Mouse (Mus musculus) stomach, embryonic 15.5 days (tissue): ENCODE results near the gene Cyp2d22. TPM values are rescaled to one million over a fixed set of nuclear protein-coding genes. Genes with fewer than 3 reads are reported as not detected.
"Not testable (repeated sequence)": the region's sequence is repeated elsewhere in the genome, so short reads cannot be mapped to it uniquely, and the experiment has no call there.

Source experiments
- ATAC-seq: fragments of 200-750 bp; cut with Nextera tagmentation; 2 replicates; pipeline ENCODE4 v1.8.0; 2017; ENCODE audit warnings: low read depth, moderate number of reproducible peaks, moderate TSS enrichment; ENCODE audit not compliant: insufficient read depth, low FRiP score
- H3K27ac ChIP-seq: fragments of 300-500 bp; sonication (generic); 2 replicates; pipeline ENCODE4 v1.5.1; 2015; ENCODE audit warnings: mild to moderate bottlenecking, inconsistent platforms
- H3K27me3 ChIP-seq: fragments of 300-500 bp; sonication (generic); replicated peaks from 2 replicates; pipeline ENCODE4 v1.6.1; 2015; ENCODE audit warnings: inconsistent platforms
- H3K36me3 ChIP-seq: fragments of 300-500 bp; sonication (generic); 2 replicates; pipeline ENCODE4 v1.6.1; 2015; ENCODE audit warnings: inconsistent platforms
- H3K4me1 ChIP-seq: fragments of 300-500 bp; sonication (generic); 2 replicates; pipeline ENCODE4 v1.6.1; 2015; ENCODE audit warnings: inconsistent platforms
- H3K4me2 ChIP-seq: fragments of 300-500 bp; sonication (generic); 2 replicates; pipeline ENCODE4 v1.6.1; 2015; ENCODE audit warnings: mild to moderate bottlenecking, inconsistent platforms
- H3K4me3 ChIP-seq: fragments of 300-500 bp; sonication (generic); replicated peaks from 2 replicates; pipeline ENCODE4 v1.5.1; 2015; ENCODE audit warnings: inconsistent platforms
- H3K9ac ChIP-seq: fragments of 300-500 bp; sonication (generic); 2 replicates; pipeline ENCODE4 v1.6.1; 2015; ENCODE audit warnings: inconsistent platforms
- H3K9me3 ChIP-seq: fragments of 300-500 bp; sonication (generic); 2 replicates; pipeline ENCODE4 v1.6.1; 2016; ENCODE audit warnings: inconsistent platforms
- WGBS: fragments of 180-500 bp; shearing (Covaris S2); methylation state at CpG from one replicate; pipeline ENCODE4 v1.1.7; 2015; 5-methylcytosine and 5-hydroxymethylcytosine counted together
- polyA plus RNA-seq: library from polyadenylated mRNA; unstranded; fragments of >200 nt; fragmentation: Nextera tagmentation; extraction: Ambion mirVana; gene quantifications from 2 replicates; pipeline ENCODE4 v1.2.1, GENCODE M21; 2015

Gene Cyp2d22
- polyA plus RNA-seq, 1 experiment from 2014 or later: 14.3 TPM

- H3K4me2 ChIP-seq, H3K9me3 ChIP-seq, ATAC-seq, H3K36me3 ChIP-seq, H3K9ac ChIP-seq, H3K27ac ChIP-seq, H3K4me1 ChIP-seq, H3K27me3 ChIP-seq, H3K4me3 ChIP-seq: not testable (repeated sequence)
- 61% methylated on average over 3 of the region's 3 CpGs for whole genome bisulfite sequencing
Measured at GRCm38 (mm10) chr15:82395955-82396354, 15.9 kb upstream of the Cyp2d22 start.

DNA sequence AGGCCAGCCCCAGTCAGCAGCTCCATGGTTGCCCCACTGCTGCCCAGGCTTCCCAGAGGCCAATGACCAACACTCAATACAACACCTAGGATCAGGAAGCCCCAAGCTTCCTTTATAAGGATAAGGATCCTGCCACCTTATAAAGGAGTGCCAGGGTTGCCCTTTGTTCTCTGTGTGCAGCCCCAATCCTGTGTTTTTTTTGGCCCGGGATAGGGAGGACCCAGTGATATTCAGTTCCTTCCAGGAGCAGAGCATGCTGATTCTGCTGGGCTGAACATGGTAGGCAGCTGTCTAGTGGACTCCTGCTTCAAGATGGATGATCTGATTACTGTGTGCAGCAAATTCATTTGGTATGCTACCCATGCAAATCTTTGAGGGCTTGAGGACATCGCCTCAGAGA lies 13.9 kb upstream of the Cyp2d22 start, which contains the start of gene Cyp2d11:
Gene Cyp2d11, minus strand, starts transcription at position 101 of the 400 bp plus-strand sequence.
- WGBS: 78% methylated on average over 2 of the region's 2 CpGs
- ATAC-seq: not testable (repeated sequence)

GRCm38 (mm10) chr15:82389916-82390315 lies 9.9 kb upstream of the Cyp2d22 start:
- not testable (repeated sequence) for H3K27me3 ChIP-seq, H3K9ac ChIP-seq
- WGBS: 92% methylated on average over 10 of the region's 10 CpGs

More for the DNA sequence above, 13.9 kb upstream of the Cyp2d22 start, which contains the start of gene Cyp2d11:
- not testable (repeated sequence) for H3K36me3 ChIP-seq, H3K27me3 ChIP-seq, H3K4me1 ChIP-seq, H3K4me3 ChIP-seq, H3K4me2 ChIP-seq, H3K9ac ChIP-seq, H3K9me3 ChIP-seq, H3K27ac ChIP-seq

DNA sequence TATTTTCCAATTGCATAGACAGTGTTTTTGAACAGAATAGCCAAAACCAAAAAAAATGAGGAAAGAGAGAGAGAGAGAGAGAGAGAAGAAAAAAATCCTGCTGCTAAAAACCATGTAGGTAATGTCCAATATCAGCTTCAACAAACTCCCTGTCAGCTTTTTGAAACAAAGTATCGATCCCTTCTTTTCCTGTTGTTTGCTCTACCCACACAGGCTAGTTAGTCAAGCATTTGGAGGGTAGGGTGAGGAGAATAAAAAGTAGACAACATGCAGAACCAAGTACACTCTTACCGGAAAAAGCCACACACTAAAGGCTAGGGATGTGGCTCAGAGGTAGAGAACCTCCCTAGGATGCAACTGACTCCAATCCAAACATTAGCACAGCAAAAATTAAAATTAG lies 5.7 kb upstream of the Cyp2d22 start:
- Histone ChIP-seq H3K4me3 (no peak overlapping the region), H3K27ac (no peak overlapping the region), H3K27me3 (no peaks in the 10 kb centered on the region), H3K9ac (no peak overlapping the region), H3K9me3 (no peaks in the 10 kb centered on the region), H3K4me1 (0 out of 2 replicates have a peak, but pooled peaks cover 3% of the 10 kb centered on the region), H3K36me3 (no peaks in the 10 kb centered on the region), H3K4me2 (no peak overlapping the region)
- ATAC-seq: no peak
- WGBS: 71% methylated on average over 2 of the region's 2 CpGs

More at GRCm38 (mm10) chr15:82389916-82390315, 9.9 kb upstream of the Cyp2d22 start:
- not testable (repeated sequence) for H3K36me3 ChIP-seq, H3K9me3 ChIP-seq, H3K4me1 ChIP-seq, H3K4me2 ChIP-seq, H3K27ac ChIP-seq, ATAC-seq, H3K4me3 ChIP-seq

GRCm38 (mm10) chr15:82382441-82382840 lies 2.4 kb upstream of the Cyp2d22 start:
- H3K36me3 ChIP-seq: no peaks in the 10 kb centered on the region
- no peak overlapping the region for H3K9ac ChIP-seq
- H3K9me3 ChIP-seq: no peaks in the 10 kb centered on the region
- ATAC-seq: no peak
- H3K4me1 ChIP-seq: 0 out of 2 replicates have a peak, but pooled peaks cover 21% of the 10 kb centered on the region
- no peak overlapping the region for H3K27ac ChIP-seq
- no peaks in the 10 kb centered on the region for H3K27me3 ChIP-seq
- 83% methylated on average over 2 of the region's 2 CpGs for WGBS
- no peak overlapping the region for H3K4me3 ChIP-seq
- no peak overlapping the region for H3K4me2 ChIP-seq

- Histone ChIP-seq H3K27ac (no peak overlapping the region), H3K27me3 (no peaks in the 10 kb centered on the region), H3K9ac (no peak overlapping the region), H3K4me2 (peak overlapping the region; percentile 88), H3K4me3 (peak overlapping the region; percentile 12; the same call in 1 of the 2 replicates), H3K36me3 (no peaks in the 10 kb centered on the region), H3K4me1 (0 out of 2 replicates have a peak, but pooled peaks cover 25% of the 10 kb centered on the region), H3K9me3 (no peaks in the 10 kb centered on the region)
- WGBS: 28% methylated on average over 7 of the region's 7 CpGs
- no peak for ATAC-seq
Measured at GRCm38 (mm10) chr15:82380714-82381062, 628 bp upstream of the Cyp2d22 start.

DNA sequence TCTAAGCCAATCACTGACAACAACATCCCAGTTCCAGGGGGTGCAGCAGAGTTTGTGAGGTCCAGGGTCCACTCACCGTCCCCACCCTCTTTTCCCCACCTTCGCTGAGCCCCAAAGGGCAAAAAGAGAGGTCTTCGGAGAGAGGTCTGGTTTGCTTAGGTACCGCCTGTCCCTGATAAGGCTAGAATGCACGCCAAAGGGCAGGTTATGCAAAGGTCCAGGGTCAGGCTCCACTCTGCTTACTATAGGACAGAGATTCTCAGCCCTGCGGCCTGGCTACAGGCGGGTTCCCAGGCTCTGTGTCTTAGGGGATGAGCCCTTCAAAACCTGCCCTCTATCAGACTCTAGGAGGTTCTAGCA lies 569 bp downstream of the Cyp2d22 start:
- Histone ChIP-seq H3K4me3 (peak overlapping the region; percentile 45), H3K4me1 (0 out of 2 replicates have a peak, but pooled peaks cover 25% of the 10 kb centered on the region), H3K27me3 (no peaks in the 10 kb centered on the region), H3K36me3 (no peaks in the 10 kb centered on the region), H3K9me3 (no peaks in the 10 kb centered on the region), H3K4me2 (peak overlapping the region; percentile 88), H3K9ac (0 out of 2 replicates have a peak overlapping the region, but pooled peaks have one; percentile 26), H3K27ac (peak overlapping the region; percentile 75)
- 19% methylated on average over 7 of the region's 7 CpGs for WGBS
- peak; percentile 58 for ATAC-seq

DNA sequence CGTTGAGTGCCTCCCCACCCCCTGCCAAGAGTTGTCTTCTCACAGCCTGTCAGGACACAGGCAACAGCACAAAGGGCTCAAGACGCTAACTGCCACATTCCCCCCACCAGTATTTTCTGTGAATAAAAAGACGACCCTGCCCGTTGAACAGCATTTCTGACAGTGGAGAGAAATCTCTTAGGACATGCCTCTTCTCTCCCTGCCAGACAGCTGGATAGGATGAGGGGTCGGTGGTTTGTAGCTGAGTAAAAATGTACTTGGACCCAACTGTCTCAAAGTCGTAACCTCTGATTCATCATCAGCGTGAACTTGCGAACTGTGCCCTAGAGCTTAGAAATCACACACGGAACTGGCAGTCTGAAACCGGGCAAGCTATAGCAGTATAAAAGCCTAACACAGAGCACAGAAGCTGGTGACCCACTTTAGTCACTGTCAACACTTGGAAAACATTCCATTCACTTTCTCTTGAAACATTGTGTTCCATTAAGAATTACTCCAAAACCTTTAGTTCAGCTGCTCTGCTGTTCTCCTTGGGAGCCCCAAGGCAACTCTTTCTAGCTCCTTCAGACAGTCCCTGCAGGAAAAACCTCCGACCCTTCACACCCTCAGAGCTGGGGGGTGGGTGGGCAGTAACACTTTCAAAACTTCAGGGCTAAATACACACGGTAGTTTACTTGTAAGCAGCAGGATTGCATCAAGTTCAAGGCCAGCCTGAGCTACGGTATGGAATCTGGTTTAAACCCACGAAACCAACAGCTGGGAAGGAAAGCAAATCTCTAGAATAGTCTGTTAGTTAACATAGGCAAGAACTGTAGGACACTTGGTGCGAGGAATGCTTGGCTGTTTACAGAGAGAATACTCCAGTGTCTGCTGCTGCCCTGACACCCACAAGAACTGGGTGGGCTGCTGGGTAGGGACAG lies 1.5 kb downstream of the Cyp2d22 start:
- peak overlapping the region; percentile 6; the same call in 1 of the 2 replicates for H3K4me3 ChIP-seq
- H3K36me3 ChIP-seq: no peaks in the 10 kb centered on the region
- H3K27ac ChIP-seq: peak overlapping the region; percentile 75
- H3K4me1 ChIP-seq: 0 out of 2 replicates have a peak, but pooled peaks cover 25% of the 10 kb centered on the region
- no peaks in the 10 kb centered on the region for H3K27me3 ChIP-seq
- H3K9me3 ChIP-seq: no peaks in the 10 kb centered on the region
- 36% methylated on average over 15 of the region's 15 CpGs for WGBS
- no peak overlapping the region for H3K9ac ChIP-seq
- ATAC-seq: no peak
- peak overlapping the region; percentile 88 for H3K4me2 ChIP-seq

- H3K9ac ChIP-seq: no peak overlapping the region
- no peak overlapping the region for H3K4me3 ChIP-seq
- no peaks in the 10 kb centered on the region for H3K9me3 ChIP-seq
- peak overlapping the region; percentile 75; the same call in 1 of the 2 replicates for H3K27ac ChIP-seq
- ATAC-seq: no peak
- 70% methylated on average over 5 of the region's 5 CpGs for WGBS
- 0 out of 2 replicates have a peak, but pooled peaks cover 25% of the 10 kb centered on the region for H3K4me1 ChIP-seq
- no peaks in the 10 kb centered on the region for H3K36me3 ChIP-seq
- H3K27me3 ChIP-seq: no peaks in the 10 kb centered on the region
- H3K4me2 ChIP-seq: peak overlapping the region; percentile 88; the same call in 1 of the 2 replicates
Measured at GRCm38 (mm10) chr15:82377701-82378100, 2.4 kb downstream of the Cyp2d22 start.

DNA sequence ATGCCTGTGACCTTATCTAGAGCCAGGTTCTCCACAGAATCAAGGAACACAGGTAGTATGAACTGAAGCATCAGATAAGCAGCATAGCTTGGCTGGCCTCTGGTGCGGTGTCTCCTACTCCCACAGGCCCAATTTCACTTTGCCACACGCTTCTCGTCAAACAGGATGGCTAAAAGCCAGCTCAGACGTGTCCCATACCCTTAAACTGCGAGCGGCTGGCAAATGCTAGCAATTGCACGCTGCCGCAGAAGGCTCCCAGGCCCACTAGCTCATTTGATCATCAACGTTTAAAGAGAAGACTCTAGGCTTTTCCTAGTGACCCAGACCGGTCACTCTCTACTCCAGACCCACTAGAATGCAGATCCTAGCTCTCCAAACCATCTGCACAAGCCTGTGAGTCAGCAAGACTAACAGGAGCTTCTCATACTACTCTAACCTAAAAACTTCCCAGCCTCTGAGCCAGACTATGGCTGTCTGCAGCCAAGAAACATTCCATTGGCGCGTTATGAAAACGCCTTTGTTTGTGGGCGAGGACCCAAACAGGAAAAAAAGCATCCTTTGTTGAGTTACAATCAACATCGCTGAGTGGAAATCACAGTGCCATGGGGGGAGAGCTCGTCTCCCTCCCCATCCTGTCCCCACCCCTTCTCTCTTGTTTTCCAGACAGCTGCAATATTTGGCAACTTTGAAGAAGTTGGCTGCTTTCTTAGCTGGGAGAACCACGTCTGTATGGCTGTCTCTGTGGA lies 3.5 kb downstream of the Cyp2d22 start:
- no peak overlapping the region for H3K9ac ChIP-seq
- H3K27me3 ChIP-seq: no peaks in the 10 kb centered on the region
- H3K36me3 ChIP-seq: no peaks in the 10 kb centered on the region
- no peaks in the 10 kb centered on the region for H3K9me3 ChIP-seq
- H3K27ac ChIP-seq: peak overlapping the region; percentile 66
- H3K4me3 ChIP-seq: no peak overlapping the region
- ATAC-seq: no peak
- H3K4me2 ChIP-seq: no peak overlapping the region
- 60% methylated on average over 17 of the region's 17 CpGs for WGBS
- 0 out of 2 replicates have a peak, but pooled peaks cover 25% of the 10 kb centered on the region for H3K4me1 ChIP-seq

DNA sequence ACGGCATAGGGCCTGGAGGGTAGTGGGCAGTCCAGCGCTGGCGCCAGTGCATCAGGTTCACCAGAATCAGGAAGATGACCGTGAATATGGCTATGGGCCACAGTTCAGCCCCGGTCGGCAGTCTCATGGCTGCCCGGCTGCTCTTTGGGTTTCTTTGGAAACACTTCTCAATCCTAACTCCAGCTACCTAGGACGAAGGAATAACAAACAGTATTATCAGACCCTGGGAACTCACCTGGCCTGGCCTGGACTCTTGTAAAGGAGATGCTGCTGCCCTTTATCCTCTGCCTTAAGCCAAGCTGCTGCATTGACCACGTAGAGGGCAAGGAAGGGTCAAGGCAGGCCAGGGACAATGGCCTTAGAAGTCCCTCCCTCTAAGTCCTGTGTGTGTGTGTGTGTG lies 4.2 kb downstream of the Cyp2d22 start:
- no peaks in the 10 kb centered on the region for H3K27me3 ChIP-seq
- ATAC-seq: no peak
- H3K36me3 ChIP-seq: no peaks in the 10 kb centered on the region
- 86% methylated on average over 9 of the region's 9 CpGs for WGBS
- H3K4me3 ChIP-seq: no peak overlapping the region
- H3K27ac ChIP-seq: no peak overlapping the region; the same call in 1 of the 2 replicates
- no peak overlapping the region for H3K4me2 ChIP-seq
- H3K9me3 ChIP-seq: no peaks in the 10 kb centered on the region
- H3K4me1 ChIP-seq: 0 out of 2 replicates have a peak, but pooled peaks cover 23% of the 10 kb centered on the region
- H3K9ac ChIP-seq: no peak overlapping the region
